Mouse (Mus musculus) adrenal gland (tissue): ENCODE results near the gene Gmpr.

Source experiments
- intact Hi-C: fragments of 180-260 bp; cut with DNase I; formaldehyde crosslinking; loops from one replicate; pipeline ENCODE4 v1.15.1; 2025

Gene Gmpr

DNA sequence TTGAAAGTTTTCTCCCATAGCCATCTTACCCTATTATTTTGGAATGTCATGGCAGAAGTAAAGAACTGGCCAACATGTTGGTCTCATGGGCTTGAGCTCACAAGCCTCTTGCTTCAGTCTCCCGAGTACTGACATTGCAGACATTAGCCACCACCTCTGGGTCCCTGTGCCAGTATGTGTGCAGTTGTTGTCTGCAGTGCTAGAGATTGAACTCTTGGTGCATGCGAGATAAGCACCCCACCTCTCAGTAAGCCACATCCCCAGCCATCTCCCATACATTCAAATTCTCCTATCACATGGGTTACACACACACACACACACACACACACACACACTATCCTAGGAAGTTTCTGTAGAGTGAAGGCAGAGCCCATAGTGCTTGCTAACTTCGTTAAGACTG is 7.3 kb upstream of the Gmpr start:
- intact Hi-C loops: no loop called here

DNA sequence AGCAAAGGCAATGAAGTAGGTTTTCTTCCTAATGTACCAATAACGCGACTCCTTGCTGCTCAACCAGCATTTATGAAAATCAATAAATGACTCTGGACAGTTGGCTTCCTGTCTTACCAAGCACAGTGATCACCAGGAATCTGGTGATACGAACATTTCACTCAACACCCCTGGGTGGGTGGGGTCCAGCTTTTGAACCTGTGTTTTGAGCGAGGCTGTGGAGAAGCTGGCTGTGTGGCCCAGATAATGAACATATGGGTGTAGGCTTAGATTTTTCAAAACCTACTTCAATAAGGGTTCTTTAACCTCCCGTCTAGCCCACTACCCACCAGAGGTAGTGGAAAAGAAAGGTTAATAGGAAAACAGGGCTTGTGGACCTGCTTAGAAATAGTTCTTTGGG is 4.5 kb upstream of the Gmpr start:
- intact Hi-C loops: no loop called here

DNA sequence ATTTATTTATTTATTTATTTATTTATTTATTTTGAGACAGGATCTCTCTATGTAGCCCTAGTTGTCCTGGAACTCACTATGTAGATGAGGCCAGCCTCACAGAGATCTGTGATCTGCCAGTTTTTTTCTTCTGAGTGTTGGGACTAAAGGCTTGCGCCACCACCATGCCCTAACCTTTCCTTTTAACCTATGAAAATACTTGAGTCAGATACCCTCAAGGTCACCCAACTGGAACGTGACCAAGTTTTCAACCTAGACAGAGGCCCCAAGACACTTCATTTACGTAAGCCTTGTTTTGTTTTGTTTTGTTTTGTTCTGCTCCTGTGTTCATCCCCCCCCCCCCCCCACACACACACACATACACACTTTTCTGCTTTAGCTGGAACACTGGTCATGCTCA is 1.7 kb upstream of the Gmpr start:
- intact Hi-C loops: no loop called here

DNA sequence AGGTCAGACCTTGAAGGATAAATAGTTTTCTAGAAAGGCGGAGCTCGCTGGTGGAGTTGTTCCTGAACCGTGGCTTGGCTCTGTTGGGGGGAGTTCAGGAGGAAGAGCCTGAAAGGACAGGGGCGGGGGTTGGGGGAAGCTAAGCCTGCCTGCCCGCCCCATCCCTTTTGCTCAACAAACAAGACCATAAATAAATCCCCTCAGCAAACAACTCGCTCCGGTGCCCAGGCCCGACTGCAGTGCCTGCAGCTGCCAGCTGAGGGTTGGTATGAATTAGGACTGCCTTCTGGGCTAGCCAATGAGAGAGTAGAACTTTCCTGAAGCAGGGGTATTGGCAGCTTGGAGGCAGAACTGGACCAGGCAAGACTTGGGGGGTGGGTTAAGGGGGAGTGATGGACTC is 1.3 kb downstream of the Gmpr start:
- intact Hi-C loops: no loop called here

DNA sequence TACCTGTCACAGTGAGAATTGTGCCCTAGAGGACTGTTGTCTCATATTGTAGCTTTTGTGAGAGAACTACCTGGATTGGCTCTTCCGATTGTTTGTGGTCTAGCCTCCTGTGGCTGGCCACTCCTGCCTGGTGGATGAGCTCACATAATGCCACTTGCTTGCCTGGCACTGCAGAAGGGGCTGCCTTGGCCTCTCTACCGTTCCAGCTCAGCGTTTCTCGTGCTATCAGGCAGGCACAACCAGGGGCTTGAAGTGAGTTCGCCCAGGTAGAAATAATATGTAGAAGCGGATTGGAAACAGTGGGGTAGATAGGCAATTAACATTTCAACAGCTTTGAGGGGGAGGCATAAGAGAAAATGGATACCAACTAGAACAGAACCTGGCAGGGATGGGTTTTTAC is 2.1 kb downstream of the Gmpr start:
- intact Hi-C loops: no loop called here

DNA sequence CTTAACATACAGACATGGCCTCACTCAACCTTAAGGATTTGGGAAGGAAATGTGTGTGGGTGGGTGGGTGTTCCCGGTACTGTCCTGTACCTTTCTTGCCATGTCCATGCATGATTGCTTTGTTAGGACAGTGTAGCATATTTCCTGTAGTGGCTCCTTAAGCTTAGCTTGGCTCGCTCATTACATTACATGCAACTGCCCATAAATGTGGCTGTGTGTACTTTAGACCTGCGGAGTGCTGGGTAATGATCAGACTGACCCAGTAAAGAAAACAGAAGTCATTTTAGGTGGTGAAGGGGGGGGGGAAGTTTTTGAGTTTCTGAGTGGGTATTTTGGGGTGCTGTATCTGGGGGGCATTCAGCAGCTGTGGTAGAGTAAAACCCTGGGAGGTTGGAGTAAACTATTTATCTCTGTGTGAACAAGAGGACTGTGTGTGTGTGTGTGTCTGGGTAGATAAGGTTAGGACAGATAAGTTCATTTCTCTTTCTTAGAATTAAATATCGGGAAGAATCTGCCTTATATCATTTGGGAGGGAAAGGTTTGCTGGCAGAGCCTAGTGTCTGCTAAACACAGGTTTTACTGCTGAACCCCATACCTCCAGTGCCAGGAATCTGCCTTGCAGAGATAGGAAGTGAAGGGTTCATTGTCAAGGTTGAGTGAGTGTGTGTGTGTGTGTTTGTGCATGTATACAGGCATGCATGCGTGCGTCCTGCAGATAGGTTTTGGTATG is 4.6 kb downstream of the Gmpr start:
- intact Hi-C loops: no loop called here

DNA sequence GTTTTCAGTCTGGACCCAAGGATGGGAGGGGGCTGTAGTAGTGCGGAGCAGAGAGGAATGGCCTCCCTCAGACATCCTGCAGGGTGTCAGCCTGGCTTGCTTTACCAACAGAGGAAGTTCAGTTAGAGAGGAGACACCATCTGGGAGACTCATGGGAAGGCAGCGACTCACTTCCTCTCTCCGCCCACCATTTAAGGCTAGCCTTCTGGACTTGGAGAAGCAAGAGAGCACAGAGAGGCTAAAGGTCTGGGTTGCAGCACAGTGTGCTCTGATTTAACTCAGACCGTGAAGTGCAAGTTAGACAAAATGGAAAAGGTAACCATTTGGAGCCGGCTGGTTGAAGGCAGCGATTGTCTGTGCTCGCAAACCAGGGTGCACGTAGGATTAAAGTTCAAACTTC is 5.3 kb downstream of the Gmpr start:
- intact Hi-C loops: no loop called here

DNA sequence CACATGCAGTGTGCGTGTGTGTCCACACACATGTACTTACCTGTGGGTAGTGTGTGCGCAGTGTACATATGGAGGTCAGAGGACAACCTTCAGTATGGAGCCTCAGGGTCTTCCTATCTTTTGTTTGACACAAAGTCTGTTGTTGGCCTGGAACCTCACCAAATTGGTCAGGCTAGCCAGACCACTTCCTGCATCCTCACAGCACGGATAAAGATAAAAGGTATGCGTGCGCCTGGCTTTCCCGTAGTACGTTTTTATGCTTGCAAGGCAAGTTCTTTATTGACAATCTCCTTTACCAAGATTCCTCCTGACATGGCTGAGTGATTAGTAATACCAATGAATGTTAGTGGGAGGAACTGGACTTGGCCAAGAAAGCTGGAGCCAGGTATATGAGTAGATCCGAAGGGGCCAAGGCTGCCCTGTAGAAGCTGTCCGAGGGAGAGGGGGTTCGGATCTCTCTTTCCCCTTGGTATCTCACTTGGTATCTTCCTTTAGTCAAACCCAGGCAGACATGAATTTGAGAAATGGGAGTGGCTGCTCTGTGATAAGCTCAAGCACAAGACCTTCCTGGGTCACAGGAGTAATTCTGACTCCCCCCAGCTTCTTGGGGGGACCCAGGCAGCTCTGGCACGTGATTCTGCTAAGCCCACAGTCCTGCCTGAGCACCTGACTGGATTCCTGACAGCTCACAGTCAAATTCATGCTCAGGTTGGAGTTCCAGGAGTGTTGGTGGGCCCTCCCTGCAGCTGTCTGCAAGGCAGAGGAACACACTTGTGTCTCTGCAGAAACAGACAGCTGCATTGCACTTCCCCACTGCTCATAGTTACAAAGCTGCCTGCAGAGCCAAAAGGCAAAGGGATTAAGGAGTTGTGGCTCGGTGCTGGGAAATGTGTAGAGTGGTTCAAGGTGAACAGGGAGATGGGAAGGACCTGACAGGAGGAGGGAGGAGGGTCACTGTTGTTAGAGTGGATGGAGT is 6.1 kb downstream of the Gmpr start:
- intact Hi-C loops: no loop called here

DNA sequence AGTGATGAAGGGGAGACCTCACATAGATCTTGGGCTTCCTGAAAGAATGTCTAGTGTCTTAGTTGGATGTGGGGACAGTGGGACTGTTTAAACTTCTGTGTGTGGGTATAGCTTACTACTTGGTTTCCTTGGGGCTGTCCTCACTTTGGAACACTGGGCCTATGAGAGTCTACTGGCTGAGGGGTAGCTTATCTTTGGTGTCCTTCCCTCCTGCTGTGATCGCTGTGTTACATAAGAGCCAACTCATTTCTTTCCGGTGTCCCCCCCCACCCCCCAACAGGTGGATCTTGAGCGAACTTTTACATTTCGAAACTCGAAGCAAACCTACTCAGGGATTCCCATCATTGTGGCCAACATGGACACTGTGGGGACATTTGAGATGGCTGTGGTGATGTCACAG is 6.9 kb downstream of the Gmpr start:
- intact Hi-C loops: no loop called here

DNA sequence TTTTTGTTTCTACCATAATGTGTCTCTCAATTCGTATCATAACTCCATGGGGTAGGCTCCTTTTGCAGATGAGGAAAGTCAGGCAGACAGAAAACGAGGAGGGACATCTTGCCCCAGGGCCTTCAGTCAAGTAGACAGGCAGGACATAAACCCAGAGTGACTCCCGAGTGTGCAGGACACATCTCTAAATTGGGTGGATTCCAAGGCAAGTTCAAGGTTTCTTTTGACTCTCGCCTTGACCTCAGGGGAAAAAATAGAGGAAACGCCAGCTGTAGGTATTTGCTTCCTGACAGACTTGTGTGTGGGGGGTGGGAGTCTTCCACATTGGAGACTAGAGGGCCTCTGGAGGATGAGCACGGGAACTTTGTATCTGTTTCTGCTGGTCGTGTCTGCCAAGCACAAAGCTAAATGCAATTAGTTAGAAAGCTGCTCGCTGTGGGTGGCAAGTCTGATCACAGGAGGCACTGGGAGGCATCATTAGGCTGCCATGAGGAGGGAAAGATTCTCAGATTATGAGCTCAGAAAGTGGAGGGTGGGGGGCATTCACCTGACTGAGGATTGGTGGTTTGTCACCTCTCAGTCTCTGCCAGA is 7.7 kb downstream of the Gmpr start:
- intact Hi-C loops: no loop called here

DNA sequence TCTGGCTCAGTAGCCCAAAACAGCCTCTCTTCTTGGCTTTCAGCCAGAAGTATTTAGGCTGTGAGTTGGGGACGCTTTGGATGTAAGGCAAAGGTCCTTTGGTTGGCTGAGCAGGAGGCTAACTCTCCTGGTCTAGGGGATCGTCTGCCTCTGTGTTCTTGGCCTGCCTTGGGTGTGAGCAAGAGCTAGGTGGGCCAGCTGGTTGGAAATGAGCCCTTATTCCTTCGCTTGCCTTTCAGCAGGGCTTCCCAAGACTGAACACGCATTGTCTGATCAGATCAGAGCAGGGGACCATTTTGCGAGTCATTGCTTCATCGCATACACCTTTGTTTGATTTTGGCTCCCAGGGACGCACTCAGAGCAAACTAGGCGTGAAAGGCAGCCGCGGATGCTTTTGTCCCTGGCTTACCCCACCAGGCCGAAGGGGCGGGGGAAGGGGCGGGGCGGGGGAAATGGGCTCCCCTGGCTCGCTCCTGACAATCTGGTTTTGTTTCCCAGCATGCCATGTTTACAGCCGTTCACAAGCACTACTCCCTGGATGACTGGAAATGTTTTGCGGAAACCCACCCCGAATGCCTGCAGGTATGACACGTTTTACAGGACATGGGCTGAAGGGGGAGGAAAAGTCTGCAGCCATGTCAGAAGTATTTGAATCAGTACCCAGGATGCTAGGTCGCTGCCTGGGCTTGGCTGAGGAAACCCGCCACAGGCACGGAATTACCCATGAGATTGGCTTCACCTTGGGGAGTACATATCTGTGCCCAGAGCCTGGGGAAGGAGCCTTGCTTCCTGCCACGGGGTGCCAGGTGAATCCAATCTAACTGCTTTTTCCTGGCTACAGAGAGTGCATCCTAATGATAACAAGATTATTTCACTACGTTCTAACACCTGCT is 9.5 kb downstream of the Gmpr start:
- intact Hi-C loops: no loop called here

DNA sequence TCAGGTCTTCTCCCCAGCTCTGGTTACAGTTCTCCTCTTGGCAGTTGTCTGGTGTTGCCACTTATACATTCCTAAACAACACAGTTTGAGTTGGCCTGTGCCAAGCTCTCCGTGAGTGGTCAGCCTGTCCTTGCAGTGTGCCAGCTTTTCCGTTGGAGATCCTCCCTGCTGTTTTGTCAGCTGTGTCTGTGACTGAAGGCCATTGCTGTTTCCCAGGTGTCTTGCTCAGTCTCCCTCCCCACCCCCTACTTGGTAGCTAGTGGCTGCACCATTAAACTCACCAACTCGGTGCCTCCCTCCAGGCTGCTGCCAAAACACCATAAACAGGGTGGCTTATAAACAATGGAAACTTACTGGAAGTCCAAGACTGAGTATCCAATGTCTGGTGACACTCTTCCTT is 17.1 kb downstream of the Gmpr start:
- intact Hi-C loops: no loop called here

DNA sequence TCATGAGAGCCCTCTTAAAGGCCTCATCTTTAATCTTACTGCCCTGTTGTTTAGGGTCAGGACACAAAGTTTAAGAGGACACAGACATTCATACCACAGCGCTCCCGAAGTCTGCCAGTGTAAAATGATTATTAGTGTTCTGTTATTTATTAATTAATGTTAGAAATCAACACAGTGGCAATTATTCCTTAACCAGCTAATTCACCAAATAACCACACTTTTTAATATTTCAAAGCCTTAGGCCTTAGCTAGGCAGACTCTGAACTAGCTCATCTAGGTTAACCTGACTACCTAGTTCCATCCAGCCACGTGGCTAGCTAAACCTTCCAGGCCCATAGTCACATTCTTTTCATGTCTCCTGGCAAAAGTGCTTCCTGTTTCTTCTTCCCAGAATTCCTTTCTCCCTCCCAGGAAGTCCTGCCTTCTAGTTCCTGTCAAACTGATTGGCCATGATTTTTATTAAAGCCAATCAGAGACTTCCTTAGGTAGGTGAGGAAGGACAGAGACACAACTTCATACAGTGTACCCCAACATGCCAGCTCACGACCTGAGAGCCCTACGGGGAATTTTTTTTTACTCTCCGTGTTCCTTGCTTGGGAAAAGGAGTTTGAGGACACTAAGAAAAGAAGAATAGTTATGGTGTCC is 17.7 kb downstream of the Gmpr start:
- intact Hi-C loops: no loop called here

DNA sequence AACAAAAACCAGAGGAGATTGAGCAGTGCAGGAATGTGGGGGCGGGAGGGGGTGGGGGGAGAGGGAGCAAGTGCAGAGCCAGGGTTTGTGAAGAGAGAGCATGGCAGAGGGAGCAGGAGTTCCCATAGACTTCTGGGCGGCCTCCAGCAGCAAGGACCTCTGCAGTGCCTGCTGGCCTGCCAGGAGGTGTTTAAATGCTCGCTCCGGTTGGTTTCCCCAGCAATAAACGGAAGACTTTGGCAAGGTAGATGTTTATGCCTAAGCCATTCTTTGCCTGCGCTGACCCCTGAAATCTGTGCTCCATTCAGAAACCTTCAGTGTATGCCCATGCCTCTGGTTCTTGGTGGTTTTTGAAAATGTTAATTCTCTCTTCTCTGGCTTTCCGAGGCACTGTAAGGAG is 19.0 kb downstream of the Gmpr start:
- intact Hi-C loops: no loop called here

DNA sequence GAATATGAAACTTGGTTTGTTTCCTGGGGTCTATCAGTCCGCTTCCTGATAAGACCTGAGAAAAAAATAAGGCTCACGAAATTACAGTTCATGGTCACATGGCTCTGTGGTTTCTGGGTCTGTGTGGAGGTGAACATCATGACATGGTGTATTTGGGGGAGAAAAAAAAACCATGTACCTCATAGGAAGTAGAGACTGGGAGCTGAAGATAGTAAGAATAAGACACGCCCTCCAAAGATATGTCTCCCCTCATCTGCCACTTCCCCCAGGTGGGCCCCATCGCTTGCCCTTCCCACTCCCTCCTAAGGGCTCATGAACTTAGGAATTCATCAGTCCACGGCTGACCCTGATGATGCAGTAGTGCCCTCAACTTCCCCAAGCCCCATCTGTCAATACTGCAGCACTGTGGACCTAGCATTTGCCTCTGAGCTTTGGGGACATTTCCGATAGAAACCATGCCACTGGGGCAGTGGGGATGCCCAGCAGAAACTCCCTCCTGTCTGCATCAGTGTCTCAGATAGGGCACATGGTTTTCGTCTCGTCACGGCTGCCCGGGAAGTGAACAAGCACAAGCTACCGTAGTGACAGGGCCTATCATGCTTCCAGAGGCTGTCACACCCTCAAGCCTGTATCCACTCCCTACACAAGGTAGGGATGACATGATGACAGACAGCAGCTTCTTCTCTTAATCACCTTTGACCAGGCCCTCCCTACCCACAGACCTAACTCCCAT is 20.2 kb downstream of the Gmpr start:
- intact Hi-C loops: no loop called here

DNA sequence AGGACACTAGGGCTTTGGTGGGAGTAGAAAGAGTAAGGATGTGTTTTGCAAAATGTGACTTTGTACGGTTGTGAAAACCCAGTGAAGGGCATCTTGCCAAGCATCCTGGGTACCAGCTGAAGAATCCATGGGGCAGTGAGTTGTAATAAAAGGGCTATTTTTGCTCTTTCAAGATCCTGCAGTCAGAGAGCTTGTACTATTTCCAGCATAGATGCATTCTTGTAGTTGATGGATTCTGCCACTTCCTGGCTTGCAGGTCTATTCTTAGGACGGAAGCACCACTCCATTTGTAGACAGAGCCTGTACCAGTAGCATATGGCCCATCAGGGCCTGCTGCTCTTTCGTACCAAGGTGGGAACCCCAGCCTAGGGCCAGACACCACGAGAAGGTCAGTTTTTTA is 21.5 kb downstream of the Gmpr start:
- intact Hi-C loops: no loop called here

DNA sequence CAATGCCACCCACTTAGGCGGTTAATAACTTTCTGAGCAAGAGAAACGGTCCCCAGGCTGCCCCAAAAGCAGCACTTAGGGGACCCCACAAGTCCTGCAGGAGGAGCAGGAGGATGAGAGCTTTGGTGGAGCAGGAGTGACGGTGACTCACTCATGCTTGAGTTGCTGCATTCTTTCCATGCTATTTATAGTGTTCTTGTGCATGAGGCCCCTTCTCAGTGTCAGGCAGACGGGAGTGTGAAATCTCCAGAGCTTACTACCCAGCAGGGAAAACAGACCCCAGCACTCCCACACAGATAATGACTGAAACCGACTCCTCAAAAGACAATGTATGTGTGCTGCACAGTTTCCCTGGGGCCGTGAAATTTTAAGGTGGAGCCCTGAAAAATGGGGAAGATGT is 23.5 kb downstream of the Gmpr start:
- intact Hi-C loops: no loop called here

DNA sequence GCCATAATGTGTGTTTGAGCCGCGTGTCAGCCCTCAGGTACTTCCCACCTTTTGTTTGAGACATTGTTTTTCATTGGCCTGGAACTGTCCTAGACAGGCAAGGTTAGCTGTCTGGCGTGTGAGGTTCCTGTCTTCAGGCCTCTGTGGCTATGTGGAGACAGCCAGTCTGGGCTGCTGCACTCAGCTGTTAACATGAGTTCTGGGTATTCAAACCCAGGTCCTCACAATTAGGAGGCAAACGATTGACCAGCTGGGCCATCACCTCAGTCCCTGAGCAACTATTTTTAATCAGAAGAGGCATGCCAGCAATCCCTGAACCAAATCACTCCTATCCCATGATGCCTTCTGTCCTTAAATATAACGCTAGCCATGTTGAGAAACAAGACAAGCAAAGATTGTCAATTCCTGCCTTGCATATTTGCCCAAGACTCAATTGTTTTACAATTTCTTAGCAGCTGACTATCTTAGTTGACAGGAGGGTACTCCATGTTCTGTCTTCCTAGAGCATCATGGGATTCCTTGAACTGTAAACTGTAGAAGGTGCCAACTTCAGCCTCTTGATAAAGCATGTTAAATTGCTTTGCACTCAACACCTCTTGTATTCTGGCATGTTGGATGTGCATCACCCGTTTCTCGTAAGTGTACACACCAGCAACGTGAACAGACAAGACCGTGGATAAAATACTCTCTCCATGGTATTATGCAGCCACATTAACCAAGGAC is 28.6 kb downstream of the Gmpr start:
- intact Hi-C loops: loop anchor here (5.0 kb wide), 1 partner anchor 626 kb away; no protein-coding TSS in a partner anchor

DNA sequence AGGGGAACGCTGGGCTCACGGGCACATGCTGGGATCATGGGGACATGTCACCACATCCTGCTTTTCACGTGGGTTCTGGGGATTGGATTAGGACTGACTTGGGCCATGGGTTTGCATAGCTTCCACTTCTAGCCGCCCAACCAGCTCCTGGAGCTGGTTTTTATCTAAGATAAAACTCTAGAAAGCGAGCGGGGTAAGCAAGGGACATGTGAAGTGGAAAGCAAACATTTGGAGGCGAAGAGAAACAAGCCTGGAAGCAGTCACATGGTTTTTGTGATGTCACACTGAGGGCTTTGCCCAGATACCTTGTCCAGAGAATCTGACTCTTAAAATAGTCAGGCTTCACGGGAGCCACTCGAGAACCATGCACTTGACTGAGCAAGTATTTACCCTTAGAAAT is 29.9 kb downstream of the Gmpr start:
- intact Hi-C loops: loop anchor here (5.0 kb wide), 1 partner anchor 625 kb away; no protein-coding TSS in a partner anchor
